Mouse (Mus musculus) G1E (cell line): ENCODE data around the gene Acads. TPM values are rescaled to one million over a fixed set of nuclear protein-coding genes. Genes with fewer than 3 reads are reported as not detected.

Source experiments
- ATAC-seq: 2 replicates; pipeline ENCODE4 v1.8.0; 2016; ENCODE audit warnings: mild to moderate bottlenecking; ENCODE audit not compliant: insufficient number of reproducible peaks, poor library complexity, low FRiP score, severe bottlenecking; ENCODE audit errors: extremely low read depth
- DNase-seq: peaks from one replicate; pipeline ENCODE4 v3.0.0; 2012; ENCODE audit warnings: low spot score
- H3K27me3 ChIP-seq: 2 replicates; pipeline ENCODE4 v1.6.1; 2012; ENCODE audit warnings: mild to moderate bottlenecking, low read length, inconsistent platforms; ENCODE audit not compliant: insufficient read depth
- H3K36me3 ChIP-seq: replicated peaks from 2 replicates; pipeline ENCODE3; 2012; ENCODE audit warnings: mild to moderate bottlenecking, inconsistent platforms
- H3K4me1 ChIP-seq: 2 replicates; pipeline ENCODE4 v1.6.1; 2012; ENCODE audit warnings: low read depth, low read length, inconsistent platforms, mixed read lengths; ENCODE audit not compliant: insufficient read depth
- H3K4me3 ChIP-seq: 2 replicates; pipeline ENCODE4 v1.5.1; 2012; ENCODE audit warnings: low read depth, mild to moderate bottlenecking, inconsistent platforms, low read length, moderate library complexity, mixed read lengths
- H3K9me3 ChIP-seq: replicated peaks from 2 replicates; pipeline ENCODE4 v1.6.1; 2012; ENCODE audit warnings: inconsistent platforms
- CTCF ChIP-seq: IDR thresholded peaks from 2 replicates; pipeline ENCODE4 v1.5.1; 2012; ENCODE audit warnings: low read depth, low read length, inconsistent platforms, mixed read lengths
- GATA1 ChIP-seq: IDR thresholded peaks from 2 replicates; pipeline ENCODE4 v1.6.1; 2012; ENCODE audit warnings: borderline replicate concordance, low read length, inconsistent platforms, mixed read lengths
- GATA2 ChIP-seq: IDR thresholded peaks from 2 replicates; pipeline ENCODE4 v1.6.1; 2012; ENCODE audit warnings: low read depth, low read length, inconsistent platforms, borderline replicate concordance
- POLR2AphosphoS5 ChIP-seq: IDR thresholded peaks from 2 replicates; pipeline ENCODE4 v1.6.1; 2012; ENCODE audit warnings: low read depth, low read length, inconsistent platforms; ENCODE audit not compliant: insufficient replicate concordance
- TAL1 ChIP-seq: conservative IDR thresholded peaks from 2 replicates; pipeline ENCODE4 v1.6.1; 2012; ENCODE audit warnings: low read depth, low read length, inconsistent platforms, mixed read lengths
- polyA plus RNA-seq: library from polyadenylated mRNA; stranded (reverse); fragments of >175 nt; gene quantifications from 2 replicates; pipeline ENCODE4 v1.2.3, GENCODE M21; 2012
- total RNA-seq, 2 experiments: library from RNA; stranded (forward) in 1 of 2; stranded (reverse) in 1 of 2; fragments of 200-1000 nt in 1 of 2; fragments of >200 nt in 1 of 2; fragmentation: Nextera tagmentation in 1 of 2; gene quantifications; 2 replicates each; pipeline ENCODE4 v1.2.3; 2014 to 2017

Acads gene
- total and polyA plus RNA-seq, 3 experiments = 23.0 to 63.4 (median 28.1) TPM

DNA sequence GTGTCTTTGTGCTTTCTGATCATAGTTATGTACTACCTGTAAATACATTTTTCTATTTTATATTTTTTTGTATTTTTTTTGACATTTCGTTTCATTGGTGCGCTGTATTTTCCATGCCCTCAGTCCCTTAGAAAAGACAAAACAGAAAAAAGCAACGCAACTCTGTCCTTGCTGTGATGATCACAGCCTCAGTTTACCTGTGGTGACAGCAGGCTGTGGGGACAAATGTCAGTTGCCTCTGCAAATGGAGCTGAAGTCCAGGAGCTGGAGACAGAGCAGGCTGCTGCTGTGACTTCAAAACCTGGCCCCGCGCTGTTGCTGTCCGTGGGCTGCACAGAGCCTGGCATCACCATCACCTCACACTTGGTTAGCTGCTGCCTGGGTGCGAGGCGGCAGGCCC is 21.0 kb downstream of the Acads start, which contains the start of gene Gm10401:
Gene Gm10401, minus strand, starts transcription at position 101 of the 400 bp plus-strand sequence.
- Histone ChIP-seq H3K27me3 (no peaks in the 10 kb centered on the region), H3K4me1 (peaks cover 14% of the 10 kb centered on the region), H3K4me3 (no peak within 1 kb of the TSS), H3K9me3 (no peaks in the 10 kb centered on the region), H3K36me3 (peaks cover 96% of the 10 kb centered on the region)
- TF ChIP-seq CTCF = no peak
- TF ChIP-seq GATA2 = no peak
- TF ChIP-seq GATA1 = no peak
- TF ChIP-seq POLR2AphosphoS5 = no peak
- TF ChIP-seq TAL1 = no peak
- DNase-seq (no peak), ATAC-seq (no peak)

GRCm38 (mm10) chr5:115091776-115092175 is 27.4 kb downstream of the Acads start:
- Histone ChIP-seq H3K36me3 (peaks cover 98% of the 10 kb centered on the region), H3K27me3 (no peaks in the 10 kb centered on the region), H3K4me3 (no peak overlapping the region), H3K9me3 (no peaks in the 10 kb centered on the region), H3K4me1 (peaks cover 23% of the 10 kb centered on the region)
- TF ChIP-seq GATA2 = no peak
- no peak for TF ChIP-seq GATA1
- TF ChIP-seq TAL1 = no peak
- no peak for TF ChIP-seq CTCF
- no peak for TF ChIP-seq POLR2AphosphoS5
- no peak for DNase-seq
- ATAC-seq = no peak

DNA sequence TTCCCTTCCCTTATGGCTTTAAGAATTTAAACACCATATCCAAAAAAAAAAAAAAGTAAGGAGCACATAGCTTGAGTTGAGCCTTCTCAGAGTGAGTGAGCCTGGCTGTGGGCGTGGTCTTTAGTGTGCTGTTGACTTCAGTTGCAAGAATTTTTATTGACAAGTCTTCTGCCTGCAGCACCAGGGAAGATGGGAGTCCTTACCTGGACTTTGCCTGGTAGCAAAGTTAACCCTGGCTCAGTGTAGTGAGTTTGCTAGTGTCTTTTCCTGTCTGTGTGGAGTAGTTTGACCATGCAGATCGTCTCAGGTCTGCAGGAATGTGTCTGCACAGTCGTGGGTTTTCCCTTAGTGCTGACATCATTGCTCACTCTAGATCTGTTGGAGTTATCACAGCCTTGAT is 28.1 kb downstream of the Acads start:
- H3K4me1 ChIP-seq = peaks cover 23% of the 10 kb centered on the region
- no peaks in the 10 kb centered on the region for H3K27me3 ChIP-seq
- DNase-seq = no peak
- peaks cover 98% of the 10 kb centered on the region for H3K36me3 ChIP-seq
- TF ChIP-seq POLR2AphosphoS5 = no peak
- TF ChIP-seq CTCF = no peak
- H3K4me3 ChIP-seq = no peak overlapping the region
- H3K9me3 ChIP-seq = no peaks in the 10 kb centered on the region
- ATAC-seq = no peak

DNA sequence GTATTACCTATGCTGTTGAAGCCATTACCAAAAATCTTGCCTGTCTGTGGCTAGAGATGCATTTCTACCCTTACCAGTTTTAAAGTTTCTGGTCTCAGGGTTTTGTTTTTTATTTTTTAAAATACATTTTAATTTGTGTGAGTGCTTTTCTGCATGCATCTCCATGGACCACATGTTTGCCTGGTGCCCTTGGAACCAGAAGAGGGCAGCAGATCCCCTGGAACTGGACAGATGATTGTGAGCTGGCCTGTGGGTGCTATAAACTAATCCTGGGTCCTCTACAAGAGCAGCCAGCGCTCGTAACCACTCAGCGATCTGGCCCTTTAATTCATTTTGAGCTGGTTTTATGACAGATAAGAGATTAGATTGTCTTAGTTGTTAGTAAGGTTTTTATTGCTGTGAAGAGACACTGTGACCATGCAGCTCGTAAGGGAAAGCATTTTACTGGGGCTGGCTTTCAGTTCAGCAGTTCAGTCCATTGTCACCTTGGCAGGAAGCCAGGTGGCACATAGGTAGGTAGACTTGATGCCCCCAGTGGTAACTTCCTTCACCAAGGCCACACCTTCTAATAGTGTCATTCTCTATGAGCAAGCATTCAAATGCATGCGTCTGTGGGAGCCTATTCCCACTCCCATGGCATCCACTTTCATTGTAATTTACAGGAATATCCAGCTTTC is 29.4 kb downstream of the Acads start:
- DNase-seq (no peak), ATAC-seq (no peak)
- H3K4me3 ChIP-seq = no peak overlapping the region
- no peak for TF ChIP-seq GATA2
- no peak for TF ChIP-seq CTCF
- TF ChIP-seq GATA1 = no peak
- TF ChIP-seq TAL1 = no peak
- no peak for TF ChIP-seq POLR2AphosphoS5
- H3K27me3 ChIP-seq = no peaks in the 10 kb centered on the region
- H3K9me3 ChIP-seq = no peaks in the 10 kb centered on the region
- peaks cover 21% of the 10 kb centered on the region for H3K4me1 ChIP-seq
- H3K36me3 ChIP-seq = peaks cover 96% of the 10 kb centered on the region

DNA sequence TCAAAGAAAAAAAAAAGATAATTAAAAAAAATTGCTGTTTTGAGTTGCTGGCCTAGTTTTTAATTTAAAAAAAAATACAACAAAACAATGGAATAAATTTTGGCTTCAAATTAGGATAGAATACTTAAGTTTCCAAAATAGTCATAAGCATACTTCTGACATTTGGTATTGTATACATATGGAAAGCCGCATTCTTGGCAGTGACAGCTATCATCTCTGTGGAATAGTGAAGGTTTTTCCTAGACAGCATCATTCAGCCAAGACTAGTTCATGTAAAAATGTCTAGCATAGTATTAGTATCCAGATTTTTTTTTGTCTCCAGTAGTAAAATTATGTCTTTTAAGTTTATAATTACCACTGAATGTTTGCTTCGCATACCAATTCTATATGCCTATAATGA is 33.5 kb downstream of the Acads start:
- TF ChIP-seq GATA2 (no peak), TAL1 (no peak), GATA1 (no peak), CTCF (no peak), POLR2AphosphoS5 (no peak)
- ATAC-seq (no peak), DNase-seq (no peak)
- peaks cover 12% of the 10 kb centered on the region for H3K4me1 ChIP-seq
- peaks cover 93% of the 10 kb centered on the region for H3K36me3 ChIP-seq
- no peaks in the 10 kb centered on the region for H3K27me3 ChIP-seq
- no peak overlapping the region for H3K4me3 ChIP-seq
- H3K9me3 ChIP-seq = no peaks in the 10 kb centered on the region

GRCm38 (mm10) chr5:115083492-115083891 is 35.7 kb downstream of the Acads start:
- H3K4me1 ChIP-seq = peaks cover 6% of the 10 kb centered on the region; the same call in 1 of the 2 replicates
- H3K4me3 ChIP-seq = no peak overlapping the region
- peaks cover 90% of the 10 kb centered on the region for H3K36me3 ChIP-seq
- H3K9me3 ChIP-seq = no peaks in the 10 kb centered on the region
- TF ChIP-seq POLR2AphosphoS5 (no peak), TAL1 (no peak), GATA2 (no peak), CTCF (no peak)
- H3K27me3 ChIP-seq = no peaks in the 10 kb centered on the region
- no peak for DNase-seq
- ATAC-seq = no peak

GRCm38 (mm10) chr5:115081636-115082035 is 37.5 kb downstream of the Acads start:
- ATAC-seq (no peak), DNase-seq (no peak)
- no peak overlapping the region for H3K4me3 ChIP-seq
- H3K27me3 ChIP-seq = no peaks in the 10 kb centered on the region
- TF ChIP-seq POLR2AphosphoS5 = no peak
- TF ChIP-seq TAL1 = no peak
- H3K4me1 ChIP-seq = peaks cover 12% of the 10 kb centered on the region; the same call in 1 of the 2 replicates
- H3K9me3 ChIP-seq = no peaks in the 10 kb centered on the region
- H3K36me3 ChIP-seq = peaks cover 88% of the 10 kb centered on the region
